In the genomic region with DNA sequence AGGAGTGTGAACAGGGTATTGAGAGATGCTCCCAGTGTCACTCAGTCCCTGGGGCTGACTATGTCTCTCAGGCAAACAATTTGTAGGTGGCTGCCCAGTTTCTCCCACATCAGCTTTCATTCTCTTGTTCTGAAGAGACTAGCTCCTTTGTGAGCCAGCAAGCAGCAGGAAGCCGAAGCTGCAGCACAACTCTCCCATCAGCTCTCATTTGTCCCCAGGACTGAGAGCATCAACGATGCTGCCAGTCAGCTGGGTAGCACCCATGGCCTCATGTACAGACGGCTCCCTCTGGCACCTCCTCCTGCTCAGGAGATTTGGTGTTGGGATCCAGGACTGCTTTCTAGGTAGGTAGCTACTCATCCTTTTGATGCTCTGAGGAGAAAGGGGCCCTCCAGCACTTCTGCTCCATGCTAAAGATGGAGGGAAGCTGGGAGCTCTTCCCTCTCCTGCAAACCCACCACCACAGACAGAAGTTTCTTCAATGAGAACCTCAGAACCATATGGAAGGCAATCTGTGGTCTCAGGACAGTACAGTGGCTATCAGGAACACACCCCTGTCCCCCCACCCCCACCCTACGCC, we compare ENCODE assay signal across 8 mouse cellular contexts. TPM values are rescaled to one million over a fixed set of nuclear protein-coding genes. Genes with fewer than 3 reads are reported as not detected.
A peak's percentile ranks its signal among the peaks of the same experiment; 100 is the strongest.
DNase-seq lines count a peak whose midpoint lies in the region; ATAC-seq and TF ChIP-seq lines count a peak whose summit lies in the region.

No protein-coding gene starts in this region.

- 37% methylated on average over 4 of the region's 4 CpGs for WGBS in heart, embryonic 11.5 days (ENCODE audit: insufficient replicate concordance)
- 31% methylated on average over 4 of the region's 4 CpGs for WGBS in spleen, adult 2 months
- 20% methylated on average over 4 of the region's 4 CpGs for WGBS in hindbrain, embryonic 14.5 days
- 25% methylated on average over 4 of the region's 4 CpGs for WGBS in midbrain, postnatal 0 days

- no peak for DNase-seq in heart, postnatal 25 days (ENCODE audit: low spot score)
- no peak for DNase-seq in spleen, adult 2 months (ENCODE audit: low read depth in 1 of 2, low spot score in 2 of 2)
- no peak for DNase-seq in spleen, adult 12 weeks (ENCODE audit: low spot score)
- no peak for DNase-seq in hindbrain, embryonic 14.5 days (ENCODE audit: low spot score)
- DNase-seq in midbrain, postnatal 0 days (ENCODE audit: low spot score) = peak; percentile 54
- no peak for DNase-seq in testis, postnatal 10 days (ENCODE audit: low spot score)

- peak overlapping the region; percentile 73 for H3K4me3 ChIP-seq in heart, embryonic 11.5 days (ENCODE audit: low read depth, low read length)
- peak overlapping the region; percentile 94 for H3K4me3 ChIP-seq in spleen, adult 2 months (ENCODE audit: extremely low read depth, insufficient read depth, insufficient read length)
- H3K4me3 ChIP-seq in hindbrain, embryonic 14.5 days (replicated peaks; ENCODE audit: low read length) = peak overlapping the region; percentile 48
- H3K4me3 ChIP-seq in midbrain, postnatal 0 days (ENCODE audit: low read depth, low read length) = peak overlapping the region; percentile 49

- no peak for TF ChIP-seq CTCF in spleen, adult 2 months (IDR thresholded peaks at IDR 0.05; ENCODE audit: extremely low read depth, insufficient read depth, insufficient read length, insufficient replicate concordance)
- TF ChIP-seq CTCF in midbrain, postnatal 0 days (IDR thresholded peaks at IDR 0.05) = no peak

- H3K27ac ChIP-seq in heart, embryonic 11.5 days (ENCODE audit: low read depth, low read length) = no peak overlapping the region
- H3K27ac ChIP-seq in spleen, adult 2 months (ENCODE audit: insufficient read depth, low read length) = peak overlapping the region; percentile 80; the same call in 1 of the 2 replicates
- peak overlapping the region; percentile 68 for H3K27ac ChIP-seq in hindbrain, embryonic 14.5 days
- peak overlapping the region; percentile 69 for H3K27ac ChIP-seq in midbrain, postnatal 0 days (ENCODE audit: low read depth, low read length)

- no peak for TF ChIP-seq POLR2A in spleen, adult 2 months (IDR thresholded peaks at IDR 0.05; ENCODE audit: low read depth, low read length)

- intact Hi-C loops in heart, postnatal 25 days (cut with DNase I) = loop anchor here (5.0 kb wide), 1 partner anchor 36 kb away; no protein-coding TSS in a partner anchor

- no peaks in the 10 kb centered on the region for H3K9me3 ChIP-seq in heart, embryonic 11.5 days (replicated peaks; ENCODE audit: control insufficient read depth, low read length)
- H3K9me3 ChIP-seq in hindbrain, embryonic 14.5 days (ENCODE audit: control insufficient read depth, low read length) = no peaks in the 10 kb centered on the region
- H3K9me3 ChIP-seq in midbrain, postnatal 0 days (ENCODE audit: low read length) = no peaks in the 10 kb centered on the region

- H3K36me3 ChIP-seq in heart, embryonic 11.5 days (ENCODE audit: control insufficient read depth, insufficient read depth, low read length) = no peaks in the 10 kb centered on the region; the same call in none of the 2 replicates
- H3K36me3 ChIP-seq in spleen, adult 2 months (ENCODE audit: control insufficient read depth, insufficient read depth, low read length) = peaks cover 7% of the 10 kb centered on the region
- peaks cover 28% of the 10 kb centered on the region for H3K36me3 ChIP-seq in hindbrain, embryonic 14.5 days (replicated peaks; ENCODE audit: control insufficient read depth, insufficient read depth)
- peaks cover 41% of the 10 kb centered on the region for H3K36me3 ChIP-seq in midbrain, postnatal 0 days (ENCODE audit: insufficient read depth, low read length)

- peaks cover 18% of the 10 kb centered on the region for H3K4me1 ChIP-seq in heart, embryonic 11.5 days (ENCODE audit: control insufficient read depth, insufficient read depth, low read length)
- peaks cover 18% of the 10 kb centered on the region; the same call in 1 of the 2 replicates for H3K4me1 ChIP-seq in spleen, adult 2 months (ENCODE audit: control insufficient read depth, insufficient read depth, insufficient read length)
- peaks cover 24% of the 10 kb centered on the region for H3K4me1 ChIP-seq in hindbrain, embryonic 14.5 days (replicated peaks; ENCODE audit: control insufficient read depth, insufficient read depth, low read length)
- H3K4me1 ChIP-seq in midbrain, postnatal 0 days (ENCODE audit: insufficient read depth, low read length) = peaks cover 20% of the 10 kb centered on the region

- ATAC-seq in heart, embryonic 11.5 days (replicated peaks; ENCODE audit: insufficient number of reproducible peaks, low FRiP score, low TSS enrichment) = no peak
- no peak for ATAC-seq in hindbrain, embryonic 14.5 days (ENCODE audit: low FRiP score)
- ATAC-seq in midbrain, postnatal 0 days (ENCODE audit: low FRiP score) = peak; percentile 10; the same call in 1 of the 2 replicates
- ATAC-seq in megakaryocyte progenitor cell, adult 5-6 weeks (replicated peaks; ENCODE audit: poor library complexity) = no peak

- H3K9ac ChIP-seq in heart, embryonic 11.5 days (ENCODE audit: low read depth, low read length) = peak overlapping the region; percentile 59
- H3K9ac ChIP-seq in hindbrain, embryonic 14.5 days = peak overlapping the region; percentile 69
- H3K9ac ChIP-seq in midbrain, postnatal 0 days (replicated peaks; ENCODE audit: low read length, poor library complexity, severe bottlenecking) = peak overlapping the region; percentile 60; the same call in 1 of the 2 replicates

- H3K4me2 ChIP-seq in heart, embryonic 11.5 days = peak overlapping the region; percentile 99
- peak overlapping the region; percentile 97 for H3K4me2 ChIP-seq in hindbrain, embryonic 14.5 days (replicated peaks)
- peak overlapping the region; percentile 97 for H3K4me2 ChIP-seq in midbrain, postnatal 0 days (ENCODE audit: low read depth, low read length, poor library complexity, severe bottlenecking)

- H3K27me3 ChIP-seq in heart, embryonic 11.5 days (ENCODE audit: control insufficient read depth, insufficient read depth, low read length) = peaks cover 10% of the 10 kb centered on the region
- no peaks in the 10 kb centered on the region for H3K27me3 ChIP-seq in spleen, adult 2 months (ENCODE audit: control insufficient read depth, insufficient read depth, low read length)
- peaks cover 10% of the 10 kb centered on the region; the same call in 1 of the 2 replicates for H3K27me3 ChIP-seq in hindbrain, embryonic 14.5 days (ENCODE audit: control insufficient read depth, insufficient read depth, low read length)
- no peaks in the 10 kb centered on the region for H3K27me3 ChIP-seq in midbrain, postnatal 0 days (ENCODE audit: insufficient read depth, low read length)

RNA-seq across cellular contexts. Expression of a gene that starts 22.7 kb away (rescaled TPM):
- 1.4 and 2.1 TPM in 2 replicates for polyA plus RNA-seq in heart, embryonic 11.5 days (2014; fragmentation: Nextera tagmentation; extraction: Ambion mirVana)
- total RNA-seq in heart, postnatal 25 days (2021) = 1 to 10 TPM; 1.6 to 2.0 TPM
- polyA plus RNA-seq in spleen, adult 2 months (2012; rRNA removed) = 14.8 and 17.3 TPM in 2 replicates
- 6.9 and 7.3 TPM in 2 replicates for polyA plus RNA-seq in hindbrain, embryonic 14.5 days (2014; fragmentation: Nextera tagmentation; extraction: Ambion mirVana)
- total RNA-seq in midbrain, postnatal 0 days (2014; rRNA removed) = 7.8 and 10.7 TPM in 2 replicates
- 4.8 and 6.4 TPM in 2 replicates for polyA plus RNA-seq in midbrain, postnatal 0 days (2015; fragmentation: Nextera tagmentation; extraction: Ambion mirVana)
- total RNA-seq in megakaryocyte progenitor cell, adult 5-6 weeks (2015) = 0.34 and 0.42 TPM in 2 replicates
- 0.27 TPM in 1 of 2 replicates, not detected in the other for total RNA-seq in megakaryocyte progenitor cell, adult 5-6 weeks (2017)
